Mouse (Mus musculus): ENCODE measurements around the gene St6galnac3.

- TF ChIP-seq CTCF (conservative IDR thresholded peaks at IDR 0.05; ENCODE audit: insufficient read depth, insufficient read length, low read depth, low read length) (no peak), POLR2A (IDR thresholded peaks at IDR 0.05; ENCODE audit: low read depth, low read length) (no peak)
Measured at GRCm38 (mm10) chr3:153510048-153510630, 214.8 kb downstream of the St6galnac3 start.
